42 mouse cellular contexts compared by ENCODE assay signal in genomic region chr6:42593138-42593882, GRCm38 (mm10). TPM values are rescaled to one million over a fixed set of nuclear protein-coding genes. Genes with fewer than 3 reads are reported as not detected.
"Had no signal": no experiment of that assay in that cellular context is flagged by ENCODE, and none has a peak within 500 bp of the region (broad histone marks: within the 10 kb centered on the region; RNA-seq: fewer than 3 reads in every experiment).

No protein-coding gene starts in this region.

- H3K27ac ChIP-seq: gastrocnemius, adult 2 months; heart, embryonic 13.5 days; heart, embryonic 15.5 days; hindbrain, embryonic 12.5 days; hindbrain, embryonic 14.5 days; kidney, embryonic 15.5 days; kidney, postnatal 0 days; limb, embryonic 13.5 days; limb, embryonic 15.5 days had no signal

- H3K27me3 ChIP-seq: heart, embryonic 13.5 days; heart, embryonic 15.5 days; hindbrain, embryonic 12.5 days; kidney, embryonic 15.5 days; limb, embryonic 13.5 days; limb, embryonic 15.5 days had no signal

- DNase-seq: gastrocnemius, adult 2 months; gastrocnemius, postnatal 10 days; gastrocnemius, postnatal 25 days; heart, adult 18-20 months; heart, postnatal 14 days; heart, postnatal 36 days; kidney, adult 11 months; kidney, adult 2 months; kidney, adult 9 months; kidney, postnatal 14 days; kidney, postnatal 36 days; layer of hippocampus, adult 9-11 months; layer of hippocampus, postnatal 36 days; left cerebral cortex, postnatal 4 days had no signal

- H3K36me3 ChIP-seq: heart, embryonic 13.5 days; heart, embryonic 15.5 days; hindbrain, embryonic 12.5 days; kidney, embryonic 15.5 days; limb, embryonic 13.5 days; limb, embryonic 15.5 days had no signal

- H3K9ac ChIP-seq: heart, embryonic 13.5 days; heart, embryonic 15.5 days; hindbrain, embryonic 12.5 days; hindbrain, embryonic 14.5 days; kidney, embryonic 15.5 days; limb, embryonic 13.5 days; limb, embryonic 15.5 days had no signal

- H3K4me1 ChIP-seq: heart, embryonic 13.5 days; heart, embryonic 15.5 days; hindbrain, embryonic 12.5 days; kidney, embryonic 15.5 days; limb, embryonic 13.5 days; limb, embryonic 15.5 days had no signal

- H3K9me3 ChIP-seq: heart, embryonic 13.5 days; heart, embryonic 15.5 days; hindbrain, embryonic 12.5 days; kidney, embryonic 15.5 days; limb, embryonic 13.5 days; limb, embryonic 15.5 days had no signal

- H3K4me2 ChIP-seq: heart, embryonic 11.5 days; heart, embryonic 13.5 days; heart, embryonic 15.5 days; hindbrain, embryonic 12.5 days; hindbrain, embryonic 14.5 days; kidney, embryonic 15.5 days; limb, embryonic 13.5 days; limb, embryonic 15.5 days had no signal

- ATAC-seq: hindbrain, embryonic 16.5 days; intestine, embryonic 16.5 days had no signal

- H3K4me3 ChIP-seq: gastrocnemius, adult 2 months; heart, embryonic 13.5 days; heart, embryonic 15.5 days; hindbrain, embryonic 12.5 days; kidney, embryonic 15.5 days; limb, embryonic 13.5 days; limb, embryonic 15.5 days had no signal

RNA-seq across cellular contexts. Expression of gene Tcaf3, which starts 4.2 kb away (rescaled TPM):
- total RNA-seq: gastrocnemius, adult 2 months; gastrocnemius, postnatal 10 days; gastrocnemius, postnatal 25 days; gastrocnemius, postnatal 4 days; granulocyte monocyte progenitor cell, adult 5-6 weeks; heart, adult 18-20 months; heart, adult 8-10 months; heart, postnatal 14 days; heart, postnatal 36 days; hematopoietic stem cell, adult 5-6 weeks; layer of hippocampus, adult 18-20 months; layer of hippocampus, adult 8-10 months; layer of hippocampus, postnatal 14 days; layer of hippocampus, postnatal 36 days; left cerebral cortex, adult 18-20 months; left cerebral cortex, adult 8-10 months; left cerebral cortex, postnatal 10 days; left cerebral cortex, postnatal 25 days; left cerebral cortex, postnatal 4 days; liver, adult 2 months had no signal
- polyA plus RNA-seq: frontal cortex, adult 2 months; heart, embryonic 11.5 days; heart, embryonic 13.5 days; heart, embryonic 15.5 days; heart, postnatal 0 days; hindbrain, embryonic 12.5 days; hindbrain, embryonic 16.5 days; intestine, embryonic 14.5 days; intestine, embryonic 16.5 days; kidney, adult 2 months; kidney, embryonic 15.5 days; kidney, postnatal 0 days; large intestine, adult 2 months; limb, embryonic 11.5 days; limb, embryonic 13.5 days; limb, embryonic 15.5 days; liver, adult 2 months had no signal

RNA-seq across cellular contexts. Expression of gene Olfr455, which starts 45.9 kb away (rescaled TPM):
- total RNA-seq: gastrocnemius, adult 2 months; gastrocnemius, postnatal 10 days; gastrocnemius, postnatal 25 days; gastrocnemius, postnatal 4 days; granulocyte monocyte progenitor cell, adult 5-6 weeks; heart, adult 18-20 months; heart, adult 8-10 months; heart, postnatal 14 days; heart, postnatal 36 days; hematopoietic stem cell, adult 5-6 weeks; layer of hippocampus, adult 18-20 months; layer of hippocampus, adult 8-10 months; layer of hippocampus, postnatal 14 days; layer of hippocampus, postnatal 36 days; left cerebral cortex, adult 18-20 months; left cerebral cortex, adult 8-10 months; left cerebral cortex, postnatal 10 days; left cerebral cortex, postnatal 25 days; left cerebral cortex, postnatal 4 days; liver, adult 2 months had no signal
- polyA plus RNA-seq: frontal cortex, adult 2 months; heart, embryonic 11.5 days; heart, embryonic 13.5 days; heart, embryonic 15.5 days; heart, postnatal 0 days; hindbrain, embryonic 12.5 days; hindbrain, embryonic 14.5 days; hindbrain, embryonic 16.5 days; intestine, embryonic 14.5 days; intestine, embryonic 16.5 days; kidney, adult 2 months; kidney, embryonic 15.5 days; kidney, postnatal 0 days; large intestine, adult 2 months; limb, embryonic 11.5 days; limb, embryonic 13.5 days; limb, embryonic 15.5 days; liver, adult 2 months had no signal

RNA-seq across cellular contexts. Expression of gene Tcaf2, which starts 51.7 kb away (rescaled TPM):
- total RNA-seq: granulocyte monocyte progenitor cell, adult 5-6 weeks had no signal
